8 mouse cellular contexts compared by ENCODE assay signal in the genomic region with DNA sequence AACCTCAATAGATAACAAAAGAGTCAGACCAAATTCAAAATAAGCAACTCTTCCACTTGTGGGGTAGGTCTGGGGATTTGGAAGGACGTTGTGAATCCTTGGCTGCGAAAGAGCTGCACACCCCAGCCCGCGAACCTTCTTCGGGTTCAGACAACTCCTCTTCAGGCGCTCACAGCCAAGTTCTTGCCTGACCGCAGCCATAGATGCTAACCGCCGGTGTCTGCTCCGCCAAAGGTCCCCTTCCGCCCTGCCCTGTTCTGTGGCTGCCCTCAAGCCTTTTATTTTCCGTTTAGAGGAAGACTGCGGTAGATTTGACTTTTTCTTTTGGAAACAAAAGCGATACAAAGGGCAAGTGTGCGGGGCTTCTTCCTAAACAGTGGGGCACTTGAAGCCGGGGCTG.
DNase-seq lines count a peak whose midpoint lies in the region; ATAC-seq and TF ChIP-seq lines count a peak whose summit lies in the region.

No protein-coding gene starts in this region.

- peak; percentile 27 for DNase-seq in kidney, adult 18-20 months
- no peak for DNase-seq in kidney, postnatal 14 days
- no peak for DNase-seq in ES-E14 (ENCODE audit: low read depth, low spot score)
- peak; percentile 54 for DNase-seq in neural tube, embryonic 10.5 days (ENCODE audit: extremely low spot score, low spot score)
- DNase-seq in adrenal gland, adult 18-20 months (ENCODE audit: low spot score in 2 of 2): no peak
- no peak for DNase-seq in layer of hippocampus, postnatal 14 days (ENCODE audit: low spot score in 2 of 2)

- H3K4me1 ChIP-seq in ES-E14 (ENCODE audit: control insufficient read depth in 2 of 2, insufficient read depth in 2 of 2, low read length in 2 of 2, poor library complexity in 1 of 2): peaks cover 9 to 25% of the 10 kb centered on the region in 2 experiments
- H3K4me1 ChIP-seq in forebrain, embryonic 13.5 days: peaks cover 12% of the 10 kb centered on the region
- peaks cover 8% of the 10 kb centered on the region for H3K4me1 ChIP-seq in limb, embryonic 12.5 days (replicated peaks)

- H3K9me3 ChIP-seq in ES-E14 (ENCODE audit: control insufficient read depth, insufficient read depth, low read depth, low read length): no peaks in the 10 kb centered on the region
- H3K9me3 ChIP-seq in forebrain, embryonic 13.5 days (replicated peaks): no peaks in the 10 kb centered on the region
- no peaks in the 10 kb centered on the region for H3K9me3 ChIP-seq in limb, embryonic 12.5 days

- peak overlapping the region; percentile 75 for H3K9ac ChIP-seq in ES-E14 (ENCODE audit: insufficient read depth, low read depth, low read length, poor library complexity, severe bottlenecking)
- peak overlapping the region; percentile 52 for H3K9ac ChIP-seq in forebrain, embryonic 13.5 days
- no peak overlapping the region for H3K9ac ChIP-seq in limb, embryonic 12.5 days (replicated peaks)

- H3K27ac ChIP-seq in ES-E14 (ENCODE audit: insufficient read depth, low read depth, low read length, poor library complexity, severe bottlenecking): peak overlapping the region; percentile 87; the same call in 1 of the 2 replicates
- H3K27ac ChIP-seq in forebrain, embryonic 13.5 days: no peak overlapping the region
- H3K27ac ChIP-seq in limb, embryonic 12.5 days: no peak overlapping the region

- H3K4me3 ChIP-seq in ES-E14 (ENCODE audit: insufficient read depth in 1 of 2, low read depth in 1 of 2, low read length in 2 of 2, poor library complexity in 1 of 2, severe bottlenecking in 1 of 2): peak overlapping the region; percentile 45 to 58
- peak overlapping the region; percentile 40 for H3K4me3 ChIP-seq in forebrain, embryonic 13.5 days
- peak overlapping the region; percentile 16; the same call in 1 of the 2 replicates for H3K4me3 ChIP-seq in limb, embryonic 12.5 days (replicated peaks)

- in situ Hi-C loops in ES-E14 (cut with MboI; ENCODE audit: low sequenced_read_pairs in 2 of 2, unreplicated experiment in 2 of 2): no loop called here

- H3K27me3 ChIP-seq in forebrain, embryonic 13.5 days: peaks cover 28% of the 10 kb centered on the region
- H3K27me3 ChIP-seq in limb, embryonic 12.5 days: peaks cover 39% of the 10 kb centered on the region

- ATAC-seq in forebrain, embryonic 13.5 days: no peak
- no peak for ATAC-seq in limb, embryonic 12.5 days (ENCODE audit: insufficient number of reproducible peaks, insufficient read depth, low FRiP score, low TSS enrichment, low read depth)

- peak overlapping the region; percentile 65 for H3K4me2 ChIP-seq in forebrain, embryonic 13.5 days
- H3K4me2 ChIP-seq in limb, embryonic 12.5 days: peak overlapping the region; percentile 43

- WGBS in forebrain, embryonic 13.5 days: 2% methylated on average over 16 of the region's 16 CpGs
- 9% methylated on average over 16 of the region's 16 CpGs for WGBS in limb, embryonic 12.5 days

- no peaks in the 10 kb centered on the region for H3K36me3 ChIP-seq in ES-E14 (ENCODE audit: control insufficient read depth, insufficient read depth, low read length, poor library complexity, severe bottlenecking)
- no peaks in the 10 kb centered on the region for H3K36me3 ChIP-seq in forebrain, embryonic 13.5 days (ENCODE audit: poor library complexity, severe bottlenecking)
- no peaks in the 10 kb centered on the region for H3K36me3 ChIP-seq in limb, embryonic 12.5 days

TF ChIP-seq in ES-E14, 5 proteins besides CTCF, POLR2A, EP300 and RAD21:
- TF ChIP-seq ZC3H11A (IDR thresholded peaks at IDR 0.05; ENCODE audit: borderline replicate concordance, low read depth, low read length) (no peak), CHD2 (IDR thresholded peaks at IDR 0.05; ENCODE audit: low read depth, low read length) (no peak), HCFC1 (IDR thresholded peaks at IDR 0.05; ENCODE audit: borderline replicate concordance, insufficient read depth, low read length) (no peak), ZNF384 (IDR thresholded peaks at IDR 0.05; ENCODE audit: low read depth, low read length) (0 out of 2 replicates have a peak, but pooled peaks have one; percentile 11), MAFK (IDR thresholded peaks at IDR 0.05; ENCODE audit: insufficient read depth, low read depth, low read length) (no peak)
TF ChIP-seq in ES-E14: peak in this region for 1.

Comparison
In these comparisons a context has a peak if more than half of its experiments do, and no peak if none do; other contexts are left out.
1. DNase-seq: peak in kidney, adult 18-20 months (single experiment) and neural tube, embryonic 10.5 days (single experiment); none in kidney, postnatal 14 days (single experiment), ES-E14 (single experiment), adrenal gland, adult 18-20 months (0 of 2) and layer of hippocampus, postnatal 14 days (0 of 2).
2. Peak in every context shown above with its lines, with median percentiles within 50 percentile points of each other: H3K4me3 ChIP-seq.